Mouse (Mus musculus): ENCODE measurements around the gene 4933427D14Rik.

GRCm38 (mm10) chr11:72194259-72194658 is 13.0 kb downstream of the 4933427D14Rik start:
- TF ChIP-seq CTCF (IDR thresholded peaks at IDR 0.05; ENCODE audit: insufficient read depth, low read length): no peak
- TF ChIP-seq POLR2A (IDR thresholded peaks at IDR 0.05; ENCODE audit: borderline replicate concordance, extremely low read depth, low read depth, low read length): no peak
